Mouse (Mus musculus): ENCODE measurements around the gene Nav3.

The Nav3 gene

DNA sequence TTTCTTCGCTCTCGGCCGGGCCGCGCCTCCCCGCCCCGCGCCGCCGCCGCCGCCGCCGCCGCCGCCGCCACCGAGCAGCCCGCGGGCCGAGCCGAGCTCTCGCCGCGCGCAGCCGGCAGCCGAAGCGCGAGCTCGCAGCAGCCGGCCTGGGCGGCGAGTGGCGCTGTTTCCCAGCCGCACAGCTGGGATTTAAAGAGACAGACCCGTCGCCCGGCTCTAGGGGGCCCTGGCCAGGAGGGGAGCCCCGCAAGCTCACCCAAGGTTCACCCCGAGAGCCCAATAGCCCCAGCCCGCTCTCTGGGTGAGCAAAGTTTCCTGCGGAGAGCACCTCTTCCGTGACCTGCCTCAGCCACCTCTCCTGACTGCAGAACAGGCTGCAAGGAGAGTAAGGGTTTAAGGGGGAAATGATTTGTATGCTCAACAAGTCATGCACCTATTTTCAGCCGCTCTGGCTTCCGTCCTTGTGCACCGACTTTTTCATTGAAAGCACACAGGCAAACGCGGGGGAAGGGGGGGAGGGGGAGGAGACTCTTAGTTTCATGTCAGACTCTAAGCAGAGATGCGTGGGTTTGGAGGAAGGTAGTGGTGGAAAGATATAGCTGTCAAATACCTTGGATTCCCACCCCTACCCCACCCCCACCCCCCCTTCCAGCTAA, at the start of gene Nav3:
Gene Nav3, minus strand, starts transcription at position 367 of the 656 bp plus-strand sequence.
- DNase-seq (ENCODE audit: low spot score in 2 of 2) = peak; percentile 57 to 67

- DNase-seq (ENCODE audit: low spot score in 2 of 2) = no peak
Measured at GRCm38 (mm10) chr10:110485306-110485705, 29.3 kb upstream of the Nav3 start.

GRCm38 (mm10) chr10:110484822-110485221, 28.8 kb upstream of the Nav3 start:
- DNase-seq (ENCODE audit: low spot score in 2 of 2) = no peak

DNA sequence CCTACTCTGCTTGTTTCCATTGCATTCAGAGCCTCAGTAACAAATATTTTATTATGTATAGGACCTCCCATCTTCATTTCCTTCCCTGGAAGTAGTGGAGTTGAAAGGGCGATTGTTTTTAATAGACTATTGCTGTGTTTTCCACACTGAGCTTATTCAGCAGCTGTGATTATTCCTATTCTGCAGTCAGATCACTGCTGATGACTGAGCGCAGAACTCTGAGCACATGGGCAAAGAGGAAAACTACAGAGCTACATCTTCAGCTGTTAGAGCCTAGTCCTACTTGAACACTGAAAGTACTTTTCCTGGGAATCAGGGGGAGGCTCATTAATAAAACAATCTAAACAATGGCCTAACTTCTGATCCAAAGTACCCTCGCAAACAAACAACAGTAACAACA, 23.2 kb upstream of the Nav3 start:
- no peak for DNase-seq (ENCODE audit: low spot score in 2 of 2)

- peak; percentile 16 to 28 for DNase-seq (ENCODE audit: low spot score in 2 of 2)
Measured at GRCm38 (mm10) chr10:110477689-110478314, 21.8 kb upstream of the Nav3 start.

DNA sequence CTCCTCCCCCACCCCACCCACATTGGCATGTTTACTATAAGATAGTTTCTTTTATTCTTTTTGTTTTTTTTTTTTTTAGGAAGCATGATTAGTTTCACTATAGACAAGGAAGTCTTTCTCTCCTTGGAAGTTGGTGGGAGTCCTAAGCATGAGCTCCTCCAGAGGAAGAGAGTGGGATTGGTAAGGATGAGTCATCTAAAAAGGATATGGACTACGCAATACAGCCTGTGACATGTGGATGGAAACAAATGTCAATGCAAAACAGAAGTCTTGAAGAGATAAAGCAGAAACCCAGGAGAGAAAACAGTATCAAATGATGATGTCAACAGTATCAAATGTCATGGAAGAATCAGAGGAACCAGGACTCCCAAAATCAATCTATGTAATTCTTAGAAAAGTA, 18.1 kb upstream of the Nav3 start:
- no peak for DNase-seq (ENCODE audit: low spot score in 2 of 2)

DNA sequence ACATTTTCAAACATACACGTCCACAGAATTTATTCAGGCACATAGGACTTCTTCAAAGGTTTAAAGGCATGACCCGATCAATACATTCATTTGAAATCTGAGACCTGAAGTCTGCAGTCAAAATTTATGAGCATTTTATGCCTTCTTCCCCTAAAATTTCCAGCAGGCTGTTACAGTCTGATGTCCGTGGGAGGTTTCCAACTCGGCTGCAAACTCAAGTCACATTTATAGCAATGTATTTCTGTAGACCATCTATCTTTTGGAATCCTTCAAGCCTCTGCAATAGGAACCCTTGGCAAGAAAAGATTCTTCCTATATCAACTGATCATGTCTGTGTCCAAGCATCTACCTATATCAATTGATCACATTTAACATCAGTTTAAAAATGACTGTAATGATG, 13.4 kb upstream of the Nav3 start:
- peak in 1 of 2 experiments; percentile 25 for DNase-seq (ENCODE audit: low spot score in 2 of 2)

DNA sequence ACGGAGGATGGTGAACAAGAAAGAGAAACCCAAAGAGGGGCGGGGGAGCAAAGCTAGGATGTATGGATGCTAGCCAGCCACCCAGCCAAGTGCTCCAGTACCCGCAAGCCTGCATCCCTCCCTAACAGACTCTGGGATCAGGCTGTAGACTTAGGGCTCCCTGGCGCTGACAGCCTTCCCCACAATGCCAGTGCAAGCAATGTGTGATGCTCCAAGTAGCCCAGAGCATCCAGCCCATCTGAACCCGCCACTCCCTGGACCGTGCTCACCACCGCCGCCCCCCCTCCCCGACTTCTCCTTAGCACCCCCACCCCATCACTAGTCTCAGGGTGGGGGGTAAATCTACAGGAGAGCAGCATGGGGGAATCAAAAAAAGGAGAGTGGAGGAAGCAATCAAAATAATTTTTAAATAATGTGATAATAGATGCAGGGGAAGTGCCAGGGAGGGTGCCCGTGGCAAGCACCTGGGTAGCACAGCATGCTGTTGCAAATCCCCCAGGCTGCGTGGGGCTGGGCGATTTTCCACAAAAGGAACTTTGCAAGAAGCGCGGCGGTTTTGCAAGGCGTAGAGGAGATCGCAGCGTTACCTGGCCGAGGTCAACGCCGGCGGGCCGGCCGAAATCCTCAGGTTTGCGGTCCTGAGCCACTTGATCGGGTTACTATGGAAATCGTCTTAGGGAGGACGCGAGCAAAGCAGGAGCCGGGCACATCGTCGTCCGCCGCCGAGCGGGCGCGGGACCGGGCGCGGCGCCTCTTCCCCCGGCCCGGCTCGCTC, 754 bp downstream of the Nav3 start:
- DNase-seq (ENCODE audit: low spot score in 2 of 2) = peak; percentile 32 to 34

DNA sequence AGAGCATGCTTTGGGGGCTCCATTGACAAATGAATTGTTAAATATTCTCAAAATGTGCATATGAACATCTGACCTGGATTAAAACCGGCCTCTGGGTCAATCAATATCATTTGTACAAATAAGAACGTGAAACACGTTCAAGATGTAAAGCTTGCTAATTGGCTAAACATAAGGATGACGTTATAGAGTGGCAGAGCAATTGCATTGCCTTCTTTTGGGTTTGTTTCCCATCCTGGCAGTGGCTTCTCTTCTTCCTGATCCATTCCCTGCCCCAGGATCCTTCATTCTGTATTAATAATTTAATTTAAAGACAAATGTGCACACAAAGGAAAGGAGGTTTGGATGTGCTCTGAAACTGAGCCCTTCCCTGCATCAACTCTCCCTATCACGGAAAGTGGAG, 2.4 kb downstream of the Nav3 start:
- DNase-seq (ENCODE audit: low spot score in 2 of 2) = no peak

- peak; percentile 72 to 84 for DNase-seq (ENCODE audit: low spot score in 2 of 2)
Measured at GRCm38 (mm10) chr10:110440396-110440795, 15.6 kb downstream of the Nav3 start.

DNA sequence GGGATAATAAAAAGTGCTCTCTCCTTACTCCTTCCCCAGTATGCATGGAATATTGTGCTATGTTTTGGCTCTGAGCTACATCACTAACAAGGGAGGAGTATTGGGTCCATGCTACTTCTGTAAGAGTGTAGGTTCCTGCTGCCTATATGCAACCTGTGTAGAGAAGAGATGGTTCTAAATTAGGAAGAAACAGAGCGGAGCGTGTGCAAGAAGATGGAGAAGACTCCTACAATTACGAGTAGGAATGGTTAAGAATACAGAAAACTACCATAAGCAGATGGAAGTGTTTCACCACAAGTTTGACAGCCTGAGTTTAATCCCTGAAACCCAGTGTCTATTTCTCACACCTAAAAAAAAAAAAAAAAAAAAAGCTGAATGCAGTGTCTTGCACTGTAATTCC, 24.9 kb downstream of the Nav3 start:
- no peak for DNase-seq (ENCODE audit: low spot score in 2 of 2)

GRCm38 (mm10) chr10:110429578-110429977, 26.4 kb downstream of the Nav3 start:
- DNase-seq (ENCODE audit: low spot score in 2 of 2) = no peak

DNA sequence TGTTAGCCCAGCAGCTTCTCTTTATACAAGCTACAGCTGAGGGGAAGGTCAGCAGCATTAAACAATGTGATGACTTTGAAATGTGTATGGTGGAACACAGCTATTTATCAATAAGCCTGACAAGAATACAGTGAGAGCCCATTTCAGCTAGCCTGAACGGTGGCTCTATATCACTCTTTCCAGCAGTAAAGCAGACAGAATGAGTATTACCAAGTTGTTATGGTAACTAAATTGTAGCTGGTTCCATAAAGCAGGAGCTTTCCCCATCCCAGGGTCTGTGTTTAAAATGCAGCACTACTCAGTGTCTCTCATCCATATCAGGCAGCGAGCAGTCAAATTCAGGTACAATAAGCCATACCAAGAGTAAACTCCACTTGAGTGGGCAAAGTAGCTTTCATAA, 27.0 kb downstream of the Nav3 start:
- no peak for DNase-seq (ENCODE audit: low spot score in 2 of 2)

DNA sequence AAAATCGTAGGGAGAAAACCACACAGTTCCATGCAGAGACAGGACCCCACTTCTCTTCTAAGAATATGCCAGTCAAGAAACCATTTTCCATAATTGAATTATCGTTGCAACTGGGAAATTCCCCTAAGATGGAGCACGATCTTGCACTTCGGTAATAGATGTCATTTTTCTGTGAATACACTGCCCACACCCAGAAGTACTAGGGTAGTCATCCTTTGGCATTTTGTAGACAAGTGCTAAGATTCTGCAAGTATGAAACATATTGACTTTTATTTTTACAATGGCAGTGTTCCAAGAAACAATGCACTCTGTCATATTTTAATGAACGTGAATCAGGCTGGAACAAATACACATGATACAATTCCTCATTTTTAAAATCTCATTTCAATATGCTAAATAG, 34.5 kb downstream of the Nav3 start:
- DNase-seq (ENCODE audit: low spot score in 2 of 2) = no peak

DNA sequence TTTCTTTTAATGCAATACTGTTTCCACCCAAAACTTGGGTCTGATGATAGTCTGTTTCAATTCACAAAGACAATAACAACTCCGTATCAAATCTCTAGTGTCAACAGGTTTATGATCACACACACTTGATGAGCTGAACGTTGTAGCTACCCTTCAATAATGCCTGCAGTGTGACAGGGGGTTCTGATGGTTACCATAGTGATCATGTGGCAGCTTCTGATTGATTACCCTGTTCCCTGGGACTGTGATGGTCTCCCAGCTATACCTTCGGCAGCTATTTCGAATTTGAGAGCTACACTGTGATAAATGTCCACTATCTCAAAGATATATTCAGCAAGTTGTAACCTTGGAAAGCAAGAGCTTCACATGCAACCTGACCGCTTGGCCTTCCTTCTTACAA, 39.0 kb downstream of the Nav3 start:
- no peak for DNase-seq (ENCODE audit: low spot score in 2 of 2)

GRCm38 (mm10) chr10:110415624-110416023, 40.4 kb downstream of the Nav3 start:
- no peak for DNase-seq (ENCODE audit: low spot score in 2 of 2)

DNA sequence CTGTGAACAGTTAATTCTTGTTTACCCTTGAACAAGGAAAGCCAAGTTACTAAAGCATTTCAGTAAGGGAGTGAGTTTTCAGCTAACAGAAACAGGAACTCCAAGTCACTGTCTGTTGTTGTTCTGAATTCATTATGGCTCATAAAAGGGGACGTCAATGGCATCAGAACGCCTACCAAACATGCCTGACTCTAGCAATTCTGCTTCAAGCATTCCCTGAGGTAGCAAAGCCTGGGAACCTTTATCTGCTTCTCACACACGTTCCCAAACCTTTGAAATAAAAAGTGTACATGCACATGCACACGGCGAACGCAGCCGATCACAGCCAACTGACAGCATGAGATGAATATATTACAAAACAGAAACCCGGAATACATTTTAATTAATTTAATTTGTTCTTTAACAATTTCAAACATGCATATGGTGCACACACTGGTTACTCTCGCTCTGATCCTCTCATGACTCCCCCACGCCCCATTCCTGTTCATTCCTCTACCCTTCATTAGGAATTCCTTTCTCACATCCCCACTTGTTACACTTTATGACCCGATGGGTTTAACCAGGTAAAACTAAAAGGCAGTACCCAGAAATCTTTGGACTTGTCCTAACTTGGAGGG, 42.6 kb downstream of the Nav3 start:
- DNase-seq (ENCODE audit: low spot score in 2 of 2) = no peak

- DNase-seq (ENCODE audit: low spot score in 2 of 2) = no peak
Measured at GRCm38 (mm10) chr10:110402950-110403349, 53.1 kb downstream of the Nav3 start.

- DNase-seq (ENCODE audit: low spot score in 2 of 2) = no peak
Measured at GRCm38 (mm10) chr10:110400642-110401041, 55.4 kb downstream of the Nav3 start.

GRCm38 (mm10) chr10:110398643-110399042, 57.4 kb downstream of the Nav3 start:
- no peak for DNase-seq (ENCODE audit: low spot score in 2 of 2)

- peak in 1 of 2 experiments; percentile 28 for DNase-seq (ENCODE audit: low spot score in 2 of 2)
Measured at GRCm38 (mm10) chr10:110386476-110387197, 69.4 kb downstream of the Nav3 start.

All from right cerebral cortex, postnatal 36 days (tissue).